Mouse (Mus musculus) heart, adult 2 months (tissue): ENCODE measurements around the gene Grwd1.
A peak's percentile ranks its signal among the peaks of the same experiment; 100 is the strongest.

ENCODE experiments used
- CTCF ChIP-seq: fragments of 200-600 bp; IDR thresholded peaks from 2 replicates; pipeline ENCODE4 v1.8.1; 2022; ENCODE audit warnings: antibody characterized with exemption, mild to moderate bottlenecking, moderate library complexity
- EP300 ChIP-seq: fragments of 200-500 bp; IDR thresholded peaks from 2 replicates; pipeline ENCODE4 v1.6.1; 2011; ENCODE audit warnings: low read depth, low read length, control low read depth; ENCODE audit not compliant: insufficient read depth
- POLR2A ChIP-seq: fragments of 200-500 bp; IDR thresholded peaks from 2 replicates; pipeline ENCODE4 v1.6.1; 2011; ENCODE audit warnings: mild to moderate bottlenecking, low read depth, low read length, control low read depth; ENCODE audit not compliant: insufficient read depth

GRCm38 (mm10) chr7:45801348-45801747, 29.4 kb downstream of the Grwd1 start:
- TF ChIP-seq POLR2A (no peak), CTCF (no peak), EP300 (peak; percentile 94)
